ENCODE assay signal across 8 mouse cellular contexts in genomic region chr17:75551512-75552400, GRCm38 (mm10). TPM values are rescaled to one million over a fixed set of nuclear protein-coding genes. Genes with fewer than 3 reads are reported as not detected.
DNase-seq lines count a peak whose midpoint lies in the region; ATAC-seq lines count a peak whose summit lies in the region.

Fam98a (minus strand) TSS chr17:75551946.

- peaks cover 16% of the 10 kb centered on the region for H3K4me1 ChIP-seq in hindbrain, embryonic 15.5 days (replicated peaks)

- peak within 1 kb of the TSS; percentile 68 for H3K4me2 ChIP-seq in hindbrain, embryonic 15.5 days

- peak within 1 kb of the TSS; percentile 78 for H3K4me3 ChIP-seq in hindbrain, embryonic 15.5 days

- H3K27me3 ChIP-seq in hindbrain, embryonic 15.5 days = no peaks in the 10 kb centered on the region

- under 1% methylated on average over 56 of the region's 56 CpGs for WGBS in hindbrain, embryonic 15.5 days

- DNase-seq in T-cell, adult 2 months (ENCODE audit: low spot score) = peak; percentile 98
- peak; percentile 97 to 98 for DNase-seq in cerebellum, postnatal 36 days
- peak; percentile 97 for DNase-seq in frontal cortex, postnatal 36 days (ENCODE audit: low spot score in 2 of 2)
- DNase-seq in left cerebral cortex, adult 11 months (ENCODE audit: low spot score) = peak; percentile 95
- peak; percentile 98 to 99 for DNase-seq in lung, postnatal 4 days
- peak; percentile 99 for DNase-seq in retina, postnatal 7 days (ENCODE audit: low read depth, low spot score)
- peak; percentile 95 for DNase-seq in urinary bladder, adult 2 months (ENCODE audit: low spot score)

- peak; percentile 99 for ATAC-seq in hindbrain, embryonic 15.5 days (ENCODE audit: low FRiP score, low read depth)

- no peaks in the 10 kb centered on the region for H3K9me3 ChIP-seq in hindbrain, embryonic 15.5 days

- peak within 1 kb of the TSS; percentile 73 for H3K9ac ChIP-seq in hindbrain, embryonic 15.5 days

- peak within 1 kb of the TSS; percentile 66 for H3K27ac ChIP-seq in hindbrain, embryonic 15.5 days (replicated peaks)

- H3K36me3 ChIP-seq in hindbrain, embryonic 15.5 days = peaks cover 6% of the 10 kb centered on the region

RNA-seq across cellular contexts. Expression of gene Fam98a, which starts in this region (rescaled TPM):
- polyA plus RNA-seq in hindbrain, embryonic 15.5 days (2015; fragmentation: Nextera tagmentation; extraction: Ambion mirVana) = 26.5 and 29.8 TPM in 2 replicates
- 36.9 and 40.5 TPM in 2 replicates for polyA plus RNA-seq in urinary bladder, adult 2 months (2012; rRNA removed)

Comparison
In these comparisons a context has a peak if more than half of its experiments do, and no peak if none do; other contexts are left out.
1. Peak in every context shown above with its lines: DNase-seq, ATAC-seq, H3K4me3 ChIP-seq and H3K27ac ChIP-seq.